Mouse (Mus musculus): ENCODE data around the gene Gas7. TPM values are rescaled to one million over a fixed set of nuclear protein-coding genes. Genes with fewer than 3 reads are reported as not detected.

Gene Gas7
- polyA plus RNA-seq, 1 experiment from 2014 or later = 75.1 TPM

DNA sequence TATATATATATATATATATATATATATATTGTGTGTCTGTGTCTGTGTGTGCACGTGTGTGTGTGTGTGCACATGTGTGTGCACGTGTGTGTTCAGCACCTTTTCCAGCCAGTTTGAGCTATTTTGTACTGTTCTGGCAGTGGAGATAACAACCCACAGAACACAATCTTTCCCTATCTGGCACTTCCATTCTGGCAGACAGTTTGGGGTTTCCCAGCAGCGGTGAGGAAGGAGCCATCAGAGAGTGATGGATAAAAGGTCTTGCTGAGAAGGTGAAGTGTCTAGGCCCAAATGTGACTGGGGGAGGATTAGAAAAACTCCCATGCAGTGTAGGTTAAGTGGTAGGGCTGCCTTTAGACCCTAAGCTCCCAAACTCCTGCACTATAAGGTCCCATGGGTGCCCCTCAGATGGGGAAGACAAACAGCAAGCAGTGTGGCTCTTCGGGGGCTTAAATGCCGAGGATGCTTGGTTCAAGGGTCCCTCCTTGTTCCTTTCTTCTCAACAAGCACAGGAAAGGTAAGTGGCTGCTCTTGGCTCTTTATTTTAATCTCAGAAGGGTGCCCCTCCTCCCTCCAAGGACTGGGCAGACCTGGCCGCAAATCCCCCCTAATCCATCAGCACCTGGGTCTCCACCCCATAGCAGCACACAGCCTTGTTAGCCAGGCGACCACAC, 239.6 kb downstream of the Gas7 start, which contains the start of gene Rcvrn:
Gene Rcvrn, plus strand, starts transcription at position 624 of the 674 bp plus-strand sequence.
- H3K27ac ChIP-seq (ENCODE audit: low read length) = no peak within 1 kb of the TSS
- H3K9ac ChIP-seq (replicated peaks; ENCODE audit: low read depth, low read length) = no peak within 1 kb of the TSS
- WGBS = 71% methylated on average over 7 of the region's 7 CpGs
- H3K9me3 ChIP-seq (ENCODE audit: control insufficient read depth, low read length) = no peaks in the 10 kb centered on the region
- no peaks in the 10 kb centered on the region for H3K36me3 ChIP-seq (ENCODE audit: control insufficient read depth, insufficient read depth)
- no peak for ATAC-seq
- no peaks in the 10 kb centered on the region for H3K27me3 ChIP-seq (replicated peaks; ENCODE audit: control insufficient read depth, insufficient read depth, low read length)
- no peak within 1 kb of the TSS for H3K4me3 ChIP-seq (replicated peaks; ENCODE audit: low read length)
- no peaks in the 10 kb centered on the region for H3K4me1 ChIP-seq (replicated peaks; ENCODE audit: control insufficient read depth, insufficient read depth, low read length)
- H3K4me2 ChIP-seq (ENCODE audit: low read length) = no peak within 1 kb of the TSS

DNA sequence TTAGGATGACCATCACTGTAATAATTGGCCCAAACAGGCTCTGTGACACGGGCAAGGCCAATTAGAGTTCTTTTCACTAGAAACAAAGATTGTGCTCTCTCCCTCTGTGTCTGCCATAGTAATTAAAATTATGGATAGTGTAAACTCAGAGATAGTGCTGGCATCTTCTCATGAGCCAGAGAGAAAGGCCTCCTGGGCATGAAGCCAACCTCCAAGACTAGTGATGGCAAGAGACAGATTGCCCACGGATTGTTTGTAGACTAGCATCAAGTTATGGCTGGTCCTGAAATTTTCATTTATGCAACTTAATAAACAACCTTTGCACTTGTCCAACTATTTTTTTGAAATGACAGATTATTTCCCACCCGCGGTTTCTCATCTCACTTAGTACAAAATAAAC, 257.7 kb downstream of the Gas7 start:
- H3K27me3 ChIP-seq (replicated peaks; ENCODE audit: control insufficient read depth, insufficient read depth, low read length) = no peaks in the 10 kb centered on the region
- no peak overlapping the region for H3K4me2 ChIP-seq (ENCODE audit: low read length)
- 69% methylated on average over 4 of the region's 4 CpGs for WGBS
- H3K27ac ChIP-seq (ENCODE audit: low read length) = no peak overlapping the region
- no peaks in the 10 kb centered on the region for H3K36me3 ChIP-seq (ENCODE audit: control insufficient read depth, insufficient read depth)
- ATAC-seq = no peak
- no peak overlapping the region for H3K4me3 ChIP-seq (replicated peaks; ENCODE audit: low read length)
- no peaks in the 10 kb centered on the region for H3K9me3 ChIP-seq (ENCODE audit: control insufficient read depth, low read length)
- no peak overlapping the region for H3K9ac ChIP-seq (replicated peaks; ENCODE audit: low read depth, low read length)
- no peaks in the 10 kb centered on the region for H3K4me1 ChIP-seq (replicated peaks; ENCODE audit: control insufficient read depth, insufficient read depth, low read length)

GRCm38 (mm10) chr11:67715382-67715781, 260.1 kb downstream of the Gas7 start:
- H3K9ac ChIP-seq (replicated peaks; ENCODE audit: low read depth, low read length) = no peak overlapping the region
- no peak overlapping the region for H3K4me3 ChIP-seq (replicated peaks; ENCODE audit: low read length)
- WGBS = 94% methylated on average over 4 of the region's 4 CpGs
- H3K27me3 ChIP-seq (replicated peaks; ENCODE audit: control insufficient read depth, insufficient read depth, low read length) = no peaks in the 10 kb centered on the region
- no peak overlapping the region for H3K4me2 ChIP-seq (ENCODE audit: low read length)
- no peaks in the 10 kb centered on the region for H3K36me3 ChIP-seq (ENCODE audit: control insufficient read depth, insufficient read depth)
- H3K27ac ChIP-seq (ENCODE audit: low read length) = no peak overlapping the region
- H3K4me1 ChIP-seq (replicated peaks; ENCODE audit: control insufficient read depth, insufficient read depth, low read length) = no peaks in the 10 kb centered on the region
- no peak for ATAC-seq
- no peaks in the 10 kb centered on the region for H3K9me3 ChIP-seq (ENCODE audit: control insufficient read depth, low read length)

DNA sequence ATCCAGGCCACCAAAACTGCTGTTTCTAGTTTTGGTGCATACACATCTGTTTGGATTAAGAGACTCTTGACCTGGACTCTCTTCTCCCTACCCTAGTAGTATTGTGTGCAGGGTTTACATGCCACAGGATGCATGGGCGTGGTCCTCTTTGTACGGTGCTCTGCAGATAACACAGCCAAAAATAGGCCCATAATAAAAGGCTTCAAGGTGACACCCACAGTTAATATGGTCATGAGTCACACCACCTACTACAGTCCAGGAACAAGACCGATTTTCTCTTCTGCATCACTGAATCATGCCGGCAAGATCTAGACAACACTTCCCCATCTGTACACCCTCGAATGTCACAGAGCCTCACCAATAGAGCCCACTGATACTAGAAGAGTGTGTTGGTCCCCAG, 266.2 kb downstream of the Gas7 start:
- Histone ChIP-seq H3K9me3 (ENCODE audit: control insufficient read depth, low read length) (no peaks in the 10 kb centered on the region), H3K36me3 (ENCODE audit: control insufficient read depth, insufficient read depth) (no peaks in the 10 kb centered on the region), H3K27ac (ENCODE audit: low read length) (no peak overlapping the region), H3K9ac (replicated peaks; ENCODE audit: low read depth, low read length) (no peak overlapping the region), H3K27me3 (replicated peaks; ENCODE audit: control insufficient read depth, insufficient read depth, low read length) (no peaks in the 10 kb centered on the region), H3K4me3 (replicated peaks; ENCODE audit: low read length) (no peak overlapping the region), H3K4me2 (ENCODE audit: low read length) (no peak overlapping the region), H3K4me1 (replicated peaks; ENCODE audit: control insufficient read depth, insufficient read depth, low read length) (no peaks in the 10 kb centered on the region)
- ATAC-seq = no peak
- 95% methylated on average over 5 of the region's 5 CpGs for WGBS

- Histone ChIP-seq H3K4me2 (ENCODE audit: low read length) (no peak overlapping the region), H3K36me3 (ENCODE audit: control insufficient read depth, insufficient read depth) (no peaks in the 10 kb centered on the region), H3K9me3 (ENCODE audit: control insufficient read depth, low read length) (no peaks in the 10 kb centered on the region), H3K9ac (replicated peaks; ENCODE audit: low read depth, low read length) (no peak overlapping the region), H3K4me1 (replicated peaks; ENCODE audit: control insufficient read depth, insufficient read depth, low read length) (no peaks in the 10 kb centered on the region), H3K27me3 (replicated peaks; ENCODE audit: control insufficient read depth, insufficient read depth, low read length) (no peaks in the 10 kb centered on the region), H3K4me3 (replicated peaks; ENCODE audit: low read length) (no peak overlapping the region), H3K27ac (ENCODE audit: low read length) (no peak overlapping the region)
- 68% methylated on average over 7 of the region's 7 CpGs for WGBS
- ATAC-seq = no peak
These were observed 267.3 kb downstream of the Gas7 start for GRCm38 (mm10) chr11:67722399-67723156.

DNA sequence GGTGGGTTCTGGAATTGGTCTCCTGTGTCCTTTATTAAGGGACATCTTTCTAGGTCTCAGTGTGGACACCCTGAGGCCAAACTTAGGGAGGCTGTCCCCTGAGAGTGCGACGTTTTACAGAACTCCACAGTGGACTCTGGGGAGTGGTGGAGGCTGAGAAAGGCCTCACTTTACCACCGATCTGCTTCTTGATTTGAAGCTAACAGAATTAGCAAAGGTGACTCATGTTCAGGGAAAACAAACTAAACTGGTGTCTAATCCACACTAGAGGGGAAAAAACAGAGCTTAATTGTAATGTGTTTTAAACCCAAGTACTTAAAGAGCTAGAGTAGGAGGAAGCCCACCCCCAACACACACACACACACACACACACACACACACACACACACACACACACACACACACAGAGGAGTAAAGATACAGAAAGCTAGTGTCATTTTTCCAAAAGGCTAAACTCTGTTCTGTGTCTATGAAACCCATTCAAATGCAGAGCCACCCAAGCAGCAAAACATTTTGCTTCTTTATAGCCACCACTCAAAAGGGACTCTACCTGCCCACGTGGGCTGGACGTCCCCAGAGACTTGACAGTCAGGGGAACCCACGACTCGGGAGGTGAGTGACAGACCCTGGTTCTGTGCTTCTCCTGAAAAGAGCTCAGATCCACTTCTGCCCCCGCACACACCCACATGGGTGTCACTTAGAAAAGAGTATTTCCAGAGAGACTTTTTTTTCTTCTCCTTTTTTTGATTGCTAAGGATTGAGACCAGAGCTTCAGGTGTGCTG, 268.2 kb downstream of the Gas7 start:
- Histone ChIP-seq H3K4me3 (replicated peaks; ENCODE audit: low read length) (no peak overlapping the region), H3K4me2 (ENCODE audit: low read length) (no peak overlapping the region), H3K9ac (replicated peaks; ENCODE audit: low read depth, low read length) (no peak overlapping the region), H3K27me3 (replicated peaks; ENCODE audit: control insufficient read depth, insufficient read depth, low read length) (no peaks in the 10 kb centered on the region), H3K9me3 (ENCODE audit: control insufficient read depth, low read length) (no peaks in the 10 kb centered on the region), H3K36me3 (ENCODE audit: control insufficient read depth, insufficient read depth) (no peaks in the 10 kb centered on the region), H3K4me1 (replicated peaks; ENCODE audit: control insufficient read depth, insufficient read depth, low read length) (no peaks in the 10 kb centered on the region), H3K27ac (ENCODE audit: low read length) (no peak overlapping the region)
- ATAC-seq = no peak
- 79% methylated on average over 8 of the region's 8 CpGs for WGBS

GRCm38 (mm10) chr11:67727095-67727494, 271.9 kb downstream of the Gas7 start:
- 75% methylated on average over 6 of the region's 6 CpGs for WGBS

GRCm38 (mm10) chr11:67728726-67729125, 273.5 kb downstream of the Gas7 start:
- H3K4me2 ChIP-seq (ENCODE audit: low read length) = no peak overlapping the region
- H3K9me3 ChIP-seq (ENCODE audit: control insufficient read depth, low read length) = no peaks in the 10 kb centered on the region
- H3K27ac ChIP-seq (ENCODE audit: low read length) = no peak overlapping the region
- H3K27me3 ChIP-seq (replicated peaks; ENCODE audit: control insufficient read depth, insufficient read depth, low read length) = no peaks in the 10 kb centered on the region
- no peaks in the 10 kb centered on the region for H3K36me3 ChIP-seq (ENCODE audit: control insufficient read depth, insufficient read depth)
- H3K9ac ChIP-seq (replicated peaks; ENCODE audit: low read depth, low read length) = no peak overlapping the region
- H3K4me1 ChIP-seq (replicated peaks; ENCODE audit: control insufficient read depth, insufficient read depth, low read length) = no peaks in the 10 kb centered on the region
- no peak for ATAC-seq
- H3K4me3 ChIP-seq (replicated peaks; ENCODE audit: low read length) = no peak overlapping the region

More at GRCm38 (mm10) chr11:67727095-67727494, 271.9 kb downstream of the Gas7 start:
- H3K27ac ChIP-seq (ENCODE audit: low read length) = no peak overlapping the region
- no peak overlapping the region for H3K4me3 ChIP-seq (replicated peaks; ENCODE audit: low read length)
- H3K36me3 ChIP-seq (ENCODE audit: control insufficient read depth, insufficient read depth) = no peaks in the 10 kb centered on the region
- no peaks in the 10 kb centered on the region for H3K4me1 ChIP-seq (replicated peaks; ENCODE audit: control insufficient read depth, insufficient read depth, low read length)
- no peak overlapping the region for H3K9ac ChIP-seq (replicated peaks; ENCODE audit: low read depth, low read length)
- H3K27me3 ChIP-seq (replicated peaks; ENCODE audit: control insufficient read depth, insufficient read depth, low read length) = no peaks in the 10 kb centered on the region
- H3K4me2 ChIP-seq (ENCODE audit: low read length) = no peak overlapping the region
- no peak for ATAC-seq
- no peaks in the 10 kb centered on the region for H3K9me3 ChIP-seq (ENCODE audit: control insufficient read depth, low read length)

- Histone ChIP-seq H3K4me1 (replicated peaks; ENCODE audit: control insufficient read depth, insufficient read depth, low read length) (no peaks in the 10 kb centered on the region), H3K9me3 (ENCODE audit: control insufficient read depth, low read length) (no peaks in the 10 kb centered on the region), H3K4me3 (replicated peaks; ENCODE audit: low read length) (no peak overlapping the region), H3K9ac (replicated peaks; ENCODE audit: low read depth, low read length) (no peak overlapping the region), H3K36me3 (ENCODE audit: control insufficient read depth, insufficient read depth) (no peaks in the 10 kb centered on the region), H3K27ac (ENCODE audit: low read length) (no peak overlapping the region), H3K4me2 (ENCODE audit: low read length) (no peak overlapping the region), H3K27me3 (replicated peaks; ENCODE audit: control insufficient read depth, insufficient read depth, low read length) (no peaks in the 10 kb centered on the region)
- 96% methylated on average over 2 of the region's 2 CpGs for WGBS
- no peak for ATAC-seq
These were observed 275.8 kb downstream of the Gas7 start for GRCm38 (mm10) chr11:67731056-67731455.
